Mouse (Mus musculus): ENCODE data around the gene Grip2.

Grip2 gene

GRCm38 (mm10) chr6:91827016-91827570 lies at the start of gene Grip2:
TSS of gene Grip2 (minus strand) at chr6:91827250.
- DNase-seq (ENCODE audit: low spot score) = no peak

- DNase-seq (ENCODE audit: low spot score) = no peak
These were observed 45.7 kb upstream of the Grip2 start for GRCm38 (mm10) chr6:91872781-91873180.

- no peak for DNase-seq (ENCODE audit: low spot score)
These were observed 41.0 kb upstream of the Grip2 start for GRCm38 (mm10) chr6:91868091-91868490.

- no peak for DNase-seq (ENCODE audit: low spot score)
These were observed 38.6 kb upstream of the Grip2 start for GRCm38 (mm10) chr6:91865601-91866000.

- no peak for DNase-seq (ENCODE audit: low spot score)
These were observed 37.5 kb upstream of the Grip2 start for GRCm38 (mm10) chr6:91864595-91864994.

GRCm38 (mm10) chr6:91862848-91863247 lies 35.8 kb upstream of the Grip2 start:
- DNase-seq (ENCODE audit: low spot score) = no peak

GRCm38 (mm10) chr6:91858339-91858738 lies 31.3 kb upstream of the Grip2 start:
- DNase-seq (ENCODE audit: low spot score) = no peak

GRCm38 (mm10) chr6:91852550-91852949 lies 25.5 kb upstream of the Grip2 start:
- DNase-seq (ENCODE audit: low spot score) = no peak

GRCm38 (mm10) chr6:91843628-91844153 lies 16.6 kb upstream of the Grip2 start:
- DNase-seq (ENCODE audit: low spot score) = peak; percentile 22

- DNase-seq (ENCODE audit: low spot score) = no peak
These were observed 16.0 kb upstream of the Grip2 start for GRCm38 (mm10) chr6:91842897-91843627.

GRCm38 (mm10) chr6:91839010-91839871 lies 12.2 kb upstream of the Grip2 start:
- DNase-seq (ENCODE audit: low spot score) = peak; percentile 62

GRCm38 (mm10) chr6:91832863-91833440 lies 5.9 kb upstream of the Grip2 start:
- no peak for DNase-seq (ENCODE audit: low spot score)

GRCm38 (mm10) chr6:91827926-91828325 lies 876 bp upstream of the Grip2 start:
- DNase-seq (ENCODE audit: low spot score) = no peak

GRCm38 (mm10) chr6:91818271-91818670 lies 8.8 kb downstream of the Grip2 start:
- DNase-seq (ENCODE audit: low spot score) = no peak

- DNase-seq (ENCODE audit: low spot score) = no peak
These were observed 11.1 kb downstream of the Grip2 start for GRCm38 (mm10) chr6:91815976-91816375.

- no peak for DNase-seq (ENCODE audit: low spot score)
These were observed 13.4 kb downstream of the Grip2 start for GRCm38 (mm10) chr6:91813611-91814010.

GRCm38 (mm10) chr6:91810007-91810406 lies 17.0 kb downstream of the Grip2 start:
- no peak for DNase-seq (ENCODE audit: low spot score)

GRCm38 (mm10) chr6:91808022-91808421 lies 19.0 kb downstream of the Grip2 start:
- DNase-seq (ENCODE audit: low spot score) = no peak

- DNase-seq (ENCODE audit: low spot score) = peak; percentile 22
These were observed 19.9 kb downstream of the Grip2 start for GRCm38 (mm10) chr6:91807169-91807568.

- no peak for DNase-seq (ENCODE audit: low spot score)
These were observed 22.9 kb downstream of the Grip2 start for GRCm38 (mm10) chr6:91804177-91804576.

GRCm38 (mm10) chr6:91798496-91798895 lies 28.6 kb downstream of the Grip2 start:
- no peak for DNase-seq (ENCODE audit: low spot score)

GRCm38 (mm10) chr6:91796736-91797135 lies 30.3 kb downstream of the Grip2 start:
- no peak for DNase-seq (ENCODE audit: low spot score)

All from left cerebral cortex, adult 11 months (tissue).